Mouse (Mus musculus) lung, postnatal 0 days (tissue): ENCODE measurements at regions not wholly inside any gene's neighbourhood (a gene's known extent, or its start where the extent isn't known, plus 50 kb on each side); places are given as distances from the start of the nearest gene placed in this dataset.

Experiments used
- CTCF ChIP-seq: IDR thresholded peaks from 2 replicates; pipeline ENCODE4 v1.5.1; 2016; ENCODE audit warnings: antibody characterized with exemption, mild to moderate bottlenecking
- EP300 ChIP-seq: IDR thresholded peaks from 2 replicates; pipeline ENCODE4 v1.6.1; 2016; ENCODE audit warnings: antibody characterized with exemption, mild to moderate bottlenecking, control low read depth

DNA sequence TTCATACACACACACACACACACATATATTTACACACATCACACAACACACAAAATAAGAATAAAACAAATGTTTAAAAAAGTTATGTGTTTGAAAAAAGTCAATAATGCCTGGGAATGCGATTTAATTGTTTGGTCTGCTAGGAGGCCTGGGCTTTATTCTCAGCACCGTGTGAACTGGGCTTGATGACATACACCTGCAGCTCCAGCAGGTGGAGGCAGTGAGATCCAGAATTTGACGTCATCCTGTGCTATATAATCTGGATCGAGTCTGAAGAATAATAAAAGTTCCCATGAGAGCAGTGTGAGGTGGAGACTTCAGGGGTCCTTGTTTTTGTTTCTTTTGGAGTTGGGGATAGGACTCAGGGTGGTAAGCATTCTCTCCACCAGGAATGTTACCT lies 96.0 kb downstream of the En1 start:
- no peak for TF ChIP-seq CTCF
- no peak for TF ChIP-seq EP300
